Mouse (Mus musculus): ENCODE results near the gene Xirp1.

- TF ChIP-seq CTCF (conservative IDR thresholded peaks at IDR 0.05 in 1 of 2, IDR thresholded peaks at IDR 0.05 in 1 of 2; ENCODE audit: low read depth in 2 of 2, low read length in 2 of 2) (peak in 1 of 2 experiments; percentile 39; a peak in 2 of 4 replicates), E2F4 (IDR thresholded peaks at IDR 0.05; ENCODE audit: insufficient replicate concordance, low read depth, low read length) (no peak), MYC (IDR thresholded peaks at IDR 0.05; ENCODE audit: low read depth, low read length) (no peak), POLR2A (IDR thresholded peaks at IDR 0.05; ENCODE audit: low read depth, low read length) (no peak), ELF1 (IDR thresholded peaks at IDR 0.05; ENCODE audit: low read depth, low read length) (no peak), POLR2AphosphoS2 (IDR thresholded peaks at IDR 0.05; ENCODE audit: low read depth, low read length) (no peak), HCFC1 (IDR thresholded peaks at IDR 0.05; ENCODE audit: low read depth, low read length) (no peak)
These were observed 48.8 kb downstream of the Xirp1 start for GRCm38 (mm10) chr9:119974609-119975008.
